Mouse (Mus musculus) CD8-positive naive resting alpha-beta T cell, adult 2 months (primary cell): ENCODE measurements around the gene Anp32e.
A peak's percentile ranks its signal among the peaks of the same experiment; 100 is the strongest.
"Not testable (repeated sequence)": the region's sequence is repeated elsewhere in the genome, so short reads cannot be mapped to it uniquely, and the experiment has no call there.

Experiments used
- DNase-seq, 2 experiments: peaks; one replicate each; pipeline ENCODE4 v3.0.0; 2022; ENCODE audit warnings: low read depth in 2 of 2, low spot score in 2 of 2

Anp32e gene

DNA sequence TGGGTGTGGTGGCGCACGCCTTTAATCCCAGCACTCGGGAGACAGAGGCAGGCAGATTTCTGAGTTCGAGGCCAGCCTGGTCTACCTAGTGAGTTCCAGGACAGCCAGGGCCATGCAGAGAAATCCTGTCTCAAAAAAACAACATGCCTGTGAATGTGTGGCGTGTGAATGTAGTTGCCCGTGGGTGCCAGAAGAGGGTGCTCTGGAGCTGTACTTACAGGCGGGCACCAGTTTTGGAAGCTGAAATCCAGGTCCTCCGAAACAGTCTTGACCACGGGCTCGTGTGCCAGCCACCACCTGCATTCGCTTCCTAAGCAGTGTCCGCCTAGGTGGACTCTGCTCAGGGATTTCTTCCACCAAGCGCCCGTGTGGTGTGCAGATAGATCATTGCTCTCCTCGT is 9.8 kb downstream of the Anp32e start:
- peak in 1 of 2 experiments; percentile 19 for DNase-seq

GRCm38 (mm10) chr3:95942749-95943148 is 13.7 kb downstream of the Anp32e start:
- no peak for DNase-seq

GRCm38 (mm10) chr3:95943226-95943625 is 14.2 kb downstream of the Anp32e start:
- DNase-seq, result no peak

DNA sequence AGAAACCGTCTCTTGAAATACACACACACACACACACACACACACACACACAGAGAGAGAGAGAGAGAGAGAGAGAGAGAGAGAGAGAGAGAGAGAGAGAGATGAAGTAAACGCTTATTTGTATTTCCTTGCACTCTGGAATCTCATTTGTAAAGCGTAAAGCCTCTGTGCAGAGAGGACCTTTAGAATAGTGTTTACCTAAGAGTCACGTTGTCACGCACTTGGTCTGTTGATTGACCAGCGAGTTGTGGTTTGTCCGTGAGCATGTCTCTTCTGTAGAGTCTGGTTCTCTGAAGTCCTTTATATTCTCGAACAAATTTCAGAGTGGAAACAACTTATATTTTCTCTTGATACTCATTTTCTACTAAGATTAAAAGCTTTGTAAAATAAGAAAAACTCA is 15.7 kb downstream of the Anp32e start:
- no peak for DNase-seq

GRCm38 (mm10) chr3:95945731-95946240 is 16.7 kb downstream of the Anp32e start:
- no peak for DNase-seq

DNA sequence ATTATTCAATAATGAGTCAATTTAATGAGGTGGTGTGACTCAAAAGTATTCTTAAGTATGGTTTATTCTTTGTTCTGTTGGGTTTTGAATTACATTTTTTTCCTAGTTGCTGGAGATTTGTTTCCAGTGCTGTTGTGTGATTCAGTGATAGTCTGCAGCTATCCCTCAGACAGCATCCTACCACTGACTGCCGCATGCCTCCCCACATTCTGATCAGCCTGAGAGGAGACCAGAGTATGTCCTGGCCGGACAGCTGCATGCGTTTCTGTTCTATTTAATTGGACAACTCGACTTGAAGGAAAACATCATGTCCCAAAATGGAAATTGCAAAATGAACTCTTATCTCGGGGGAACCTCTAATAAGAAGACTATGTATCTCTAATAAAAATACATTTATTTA is 19.3 kb downstream of the Anp32e start:
- no peak for DNase-seq

- peak; percentile 81 to 88 for DNase-seq
Observed at GRCm38 (mm10) chr3:95950763-95951551, 21.9 kb downstream of the Anp32e start.

DNA sequence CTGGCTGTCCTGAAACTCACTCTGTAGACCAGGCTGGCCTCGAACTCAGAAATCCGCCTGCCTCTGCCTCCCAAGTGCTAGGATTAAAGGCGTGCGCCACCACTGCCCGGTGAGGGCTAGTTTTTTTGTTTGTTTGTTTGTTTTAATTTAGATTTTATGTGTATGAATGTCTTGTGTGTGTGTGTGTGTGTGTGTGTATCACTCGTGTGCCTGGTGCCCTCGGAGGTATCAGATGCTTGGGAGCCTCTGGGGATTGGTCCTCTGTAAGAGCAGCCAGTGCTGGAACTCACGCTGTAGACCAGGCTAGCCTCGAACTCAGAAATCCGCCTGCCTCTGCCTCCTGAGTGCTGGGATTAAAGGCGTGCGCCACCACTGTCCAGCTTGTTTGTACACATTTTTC is 22.5 kb downstream of the Anp32e start:
- DNase-seq, result not testable (repeated sequence)

GRCm38 (mm10) chr3:95953023-95953422 is 24.0 kb downstream of the Anp32e start:
- DNase-seq, result no peak

- DNase-seq, result no peak
Observed at GRCm38 (mm10) chr3:95953522-95953921, 24.5 kb downstream of the Anp32e start.

DNA sequence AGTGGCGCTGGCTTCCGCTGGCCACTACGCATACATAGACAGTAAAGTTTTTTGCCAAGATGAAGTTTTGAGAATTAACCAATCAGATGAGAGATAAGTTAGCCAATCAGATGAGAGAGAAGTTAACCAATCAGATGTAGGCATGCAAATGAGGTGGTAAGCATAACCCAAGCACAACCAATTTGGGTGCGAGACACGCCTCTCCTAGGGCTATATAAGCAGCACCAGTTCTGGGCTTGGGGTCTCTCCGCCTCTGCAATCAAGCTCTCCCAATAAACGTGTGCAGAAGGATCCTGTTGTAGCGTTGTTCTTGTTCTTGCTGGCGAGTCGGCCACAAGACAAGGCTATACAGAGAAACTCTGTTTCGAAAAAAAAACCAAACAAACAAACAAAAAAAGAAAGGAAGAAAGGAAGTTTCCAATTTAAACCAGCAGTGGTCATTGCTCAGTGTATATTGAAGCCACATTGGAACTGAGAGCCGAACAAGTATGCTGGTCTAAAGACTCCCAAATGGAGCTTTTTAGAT is 25.7 kb downstream of the Anp32e start:
- DNase-seq, result not testable (repeated sequence)

GRCm38 (mm10) chr3:95955318-95955717 is 26.3 kb downstream of the Anp32e start:
- no peak for DNase-seq

GRCm38 (mm10) chr3:95957359-95958148 is 28.5 kb downstream of the Anp32e start:
- DNase-seq, result no peak

- peak in 1 of 2 experiments; percentile 53 for DNase-seq
Observed at GRCm38 (mm10) chr3:95959082-95959481, 30.0 kb downstream of the Anp32e start.

DNA sequence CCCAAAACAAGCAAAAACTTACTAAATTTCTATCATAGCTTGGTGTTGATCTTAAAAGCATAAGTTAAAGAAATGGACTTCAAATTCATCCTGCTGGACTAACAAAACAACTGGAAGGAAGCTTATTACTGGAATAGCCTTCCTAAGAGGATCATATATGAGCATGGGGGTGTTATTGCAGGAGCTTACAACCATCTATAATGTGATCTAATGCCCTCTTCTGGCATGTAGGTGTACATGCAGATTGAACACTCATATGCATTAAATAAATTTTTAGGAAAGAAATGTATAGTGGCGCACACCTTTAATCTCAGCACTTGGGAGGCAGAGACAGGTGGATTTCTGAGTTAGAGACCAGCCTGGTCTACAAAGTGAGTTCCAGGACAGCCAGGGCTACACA is 30.8 kb downstream of the Anp32e start:
- no peak for DNase-seq

DNA sequence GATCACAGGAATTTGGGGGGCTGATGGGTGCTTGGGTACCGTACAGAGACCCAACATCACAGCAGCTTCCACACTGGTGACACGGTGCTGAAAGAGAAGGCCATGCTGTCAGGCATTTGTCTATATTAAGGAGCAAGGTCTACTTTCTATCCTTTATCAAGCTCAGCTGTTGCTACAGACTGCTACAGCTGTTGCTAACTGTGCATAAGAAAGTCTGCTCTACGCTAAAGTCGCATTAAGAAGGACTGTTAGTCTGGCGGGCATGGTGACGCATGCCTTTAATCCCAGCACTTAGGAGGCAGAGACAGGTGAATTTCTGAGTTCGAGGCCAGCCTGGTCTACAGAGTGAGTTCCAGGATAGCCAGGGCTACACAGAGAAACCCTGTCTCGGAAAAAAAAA is 33.1 kb downstream of the Anp32e start:
- not testable (repeated sequence) for DNase-seq

DNA sequence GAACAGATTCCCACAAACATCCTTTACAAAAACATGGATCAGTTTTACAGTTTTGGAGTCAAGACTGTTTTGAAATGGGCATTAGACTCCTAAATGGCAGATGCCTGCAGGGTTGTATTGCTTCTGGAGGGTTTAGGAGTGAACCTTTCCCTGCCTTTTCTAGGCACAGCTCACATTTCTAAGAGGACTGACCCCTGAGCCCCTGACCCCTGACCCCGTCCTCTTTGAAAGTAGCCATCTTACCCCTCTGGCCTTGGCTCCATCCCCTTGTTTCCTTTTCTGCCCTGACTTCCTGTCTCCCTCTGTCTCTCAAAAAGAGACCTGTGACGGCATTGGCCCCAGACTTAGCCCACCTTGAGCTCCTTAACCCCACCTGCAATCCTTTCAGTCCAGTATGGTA is 34.2 kb downstream of the Anp32e start:
- no peak for DNase-seq

- DNase-seq, result peak; percentile 42 to 46
Observed at GRCm38 (mm10) chr3:95963681-95964080, 34.6 kb downstream of the Anp32e start.

GRCm38 (mm10) chr3:95965518-95966451 is 36.7 kb downstream of the Anp32e start:
- no peak for DNase-seq

GRCm38 (mm10) chr3:95969277-95969676 is 40.2 kb downstream of the Anp32e start:
- DNase-seq, result no peak

DNA sequence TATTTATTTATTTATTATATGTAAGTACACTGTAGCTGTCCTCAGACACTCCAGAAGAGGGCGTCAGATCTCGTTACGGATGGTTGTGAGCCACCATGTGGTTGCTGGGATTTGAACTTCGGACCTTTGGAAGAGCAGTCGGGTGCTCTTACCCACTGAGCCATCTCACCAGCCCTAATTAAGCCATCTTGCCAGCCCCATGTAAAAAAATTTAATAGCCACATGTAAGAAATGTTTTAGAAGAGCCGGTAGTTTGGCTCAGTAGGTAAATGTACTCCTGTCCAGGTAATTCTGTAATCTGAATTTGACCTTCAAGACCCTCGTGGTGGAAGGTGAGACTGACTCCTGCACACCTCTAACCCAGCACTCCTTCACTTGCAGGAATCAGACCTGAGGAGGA is 41.6 kb downstream of the Anp32e start:
- DNase-seq, result not testable (repeated sequence)
